Mouse (Mus musculus): ENCODE data around the gene Stk32c. TPM values are rescaled to one million over a fixed set of nuclear protein-coding genes. Genes with fewer than 3 reads are reported as not detected.

The Stk32c gene
- 1 to 10 TPM; 3.8 to 4.3 TPM for total RNA-seq (2021)
- long read RNA-seq, experiment 1, result 0 reads
- long read RNA-seq, experiment 2, result 0 reads

- peak; percentile 90 for DNase-seq (ENCODE audit: low spot score in 2 of 2)
Measured at GRCm38 (mm10) chr7:139212754-139213745, at the start of gene Stk32c, which contains the start of gene Lrrc27. Gene Stk32c (minus strand): TSS chr7:139213307. Gene Lrrc27 (plus strand): TSS chr7:139212988.

DNA sequence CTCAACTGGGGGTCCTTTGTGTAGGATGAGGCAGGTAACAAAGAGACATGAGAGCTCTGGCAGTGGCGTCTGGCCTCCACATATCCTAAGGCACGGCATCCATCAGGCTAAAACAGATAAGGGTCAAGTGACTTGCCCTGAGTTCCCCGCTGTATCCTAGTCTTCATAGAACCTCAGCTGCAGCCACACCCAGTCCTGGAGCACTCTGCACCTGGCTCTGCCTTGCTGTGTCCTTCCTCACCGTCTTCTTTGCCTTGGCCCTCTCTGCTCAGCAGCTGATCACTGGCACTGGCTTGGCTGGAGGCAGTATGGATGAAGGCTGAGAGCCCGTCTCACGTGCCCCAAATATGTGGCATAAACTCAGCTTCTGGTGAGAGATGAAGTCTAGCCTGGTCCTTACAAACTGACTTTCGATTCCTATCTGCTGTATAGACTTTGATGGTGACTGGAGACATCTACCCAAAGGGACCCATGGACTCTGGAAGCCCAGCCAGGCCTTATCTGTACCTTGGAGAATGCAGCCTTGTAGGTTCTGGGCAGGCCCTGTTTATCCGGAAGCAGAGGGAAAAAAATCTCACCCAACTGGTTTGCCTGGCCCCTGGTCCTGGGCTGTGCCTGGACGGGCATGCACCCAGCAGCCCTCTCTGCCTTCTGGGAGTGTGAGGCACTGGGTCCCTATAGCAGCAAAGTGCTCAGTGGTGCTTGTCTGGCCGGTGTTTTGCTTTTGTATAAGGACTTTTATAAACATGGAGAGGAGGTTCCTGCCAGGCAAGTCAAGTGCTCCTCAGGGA is 44.8 kb upstream of the Stk32c start:
- DNase-seq (ENCODE audit: low spot score in 2 of 2), result no peak

GRCm38 (mm10) chr7:139254626-139255025 is 41.5 kb upstream of the Stk32c start:
- DNase-seq (ENCODE audit: low spot score in 2 of 2), result no peak

- DNase-seq (ENCODE audit: low spot score in 2 of 2), result no peak
Measured at GRCm38 (mm10) chr7:139253462-139253861, 40.4 kb upstream of the Stk32c start.

- no peak for DNase-seq (ENCODE audit: low spot score in 2 of 2)
Measured at GRCm38 (mm10) chr7:139252986-139253385, 39.9 kb upstream of the Stk32c start.

- no peak for DNase-seq (ENCODE audit: low spot score in 2 of 2)
Measured at GRCm38 (mm10) chr7:139252566-139252965, 39.5 kb upstream of the Stk32c start.

GRCm38 (mm10) chr7:139251881-139252301 is 38.8 kb upstream of the Stk32c start:
- DNase-seq (ENCODE audit: low spot score in 2 of 2), result peak in 1 of 2 experiments; percentile 34

GRCm38 (mm10) chr7:139249406-139250210 is 36.5 kb upstream of the Stk32c start:
- no peak for DNase-seq (ENCODE audit: low spot score in 2 of 2)

GRCm38 (mm10) chr7:139248615-139249405 is 35.7 kb upstream of the Stk32c start:
- DNase-seq (ENCODE audit: low spot score in 2 of 2), result no peak

- peak; percentile 48 to 54 for DNase-seq (ENCODE audit: low spot score in 2 of 2)
Measured at GRCm38 (mm10) chr7:139247881-139248614, 34.9 kb upstream of the Stk32c start, which contains the start of gene Pwwp2b. Gene Pwwp2b (plus strand): TSS chr7:139248482.

GRCm38 (mm10) chr7:139246931-139247880 is 34.1 kb upstream of the Stk32c start:
- DNase-seq (ENCODE audit: low spot score in 2 of 2), result peak in 1 of 2 experiments; percentile 34

GRCm38 (mm10) chr7:139246086-139246485 is 33.0 kb upstream of the Stk32c start:
- no peak for DNase-seq (ENCODE audit: low spot score in 2 of 2)

- DNase-seq (ENCODE audit: low spot score in 2 of 2), result no peak
Measured at GRCm38 (mm10) chr7:139239432-139239831, 26.3 kb upstream of the Stk32c start.

GRCm38 (mm10) chr7:139235651-139236358 is 22.7 kb upstream of the Stk32c start:
- no peak for DNase-seq (ENCODE audit: low spot score in 2 of 2)

DNA sequence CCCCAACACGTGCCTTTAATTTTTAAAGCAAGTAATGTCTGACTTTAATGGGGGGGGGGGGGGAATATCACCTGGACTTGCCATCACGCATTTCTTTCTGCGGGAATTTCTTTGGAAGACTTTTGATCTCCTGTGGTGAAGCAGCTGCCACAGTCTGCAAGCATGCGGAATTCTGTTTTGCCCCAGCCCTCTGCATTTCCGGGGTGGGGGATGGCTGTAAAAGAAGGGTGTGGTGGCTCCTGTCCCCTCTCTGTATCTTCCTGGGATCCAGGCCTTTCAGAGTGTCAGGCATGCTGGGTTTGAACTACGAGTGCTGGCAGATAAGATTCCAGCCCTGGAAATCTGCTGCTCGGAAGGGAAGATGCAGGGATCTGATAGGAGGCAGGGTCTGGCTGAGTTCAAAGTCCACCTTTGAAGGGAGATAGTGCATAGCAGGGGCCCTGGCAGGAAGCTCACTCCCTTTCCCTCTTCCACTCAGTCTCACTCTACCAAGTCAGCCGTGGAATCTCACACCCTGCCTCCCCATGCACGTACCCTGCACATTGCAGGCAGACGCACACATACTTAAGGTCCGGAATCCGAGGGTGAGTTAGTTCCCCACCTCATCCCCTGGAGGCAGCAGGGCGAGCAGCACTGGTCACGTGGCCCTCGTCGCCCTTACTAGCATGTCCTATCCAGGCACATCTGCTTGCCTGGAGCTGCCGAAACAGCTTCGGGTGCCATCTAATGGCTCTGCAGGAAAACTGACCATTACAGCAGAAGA is 21.5 kb upstream of the Stk32c start:
- DNase-seq (ENCODE audit: low spot score in 2 of 2), result peak in 1 of 2 experiments; percentile 23

GRCm38 (mm10) chr7:139233714-139234113 is 20.6 kb upstream of the Stk32c start:
- DNase-seq (ENCODE audit: low spot score in 2 of 2), result peak; percentile 73 to 78

DNA sequence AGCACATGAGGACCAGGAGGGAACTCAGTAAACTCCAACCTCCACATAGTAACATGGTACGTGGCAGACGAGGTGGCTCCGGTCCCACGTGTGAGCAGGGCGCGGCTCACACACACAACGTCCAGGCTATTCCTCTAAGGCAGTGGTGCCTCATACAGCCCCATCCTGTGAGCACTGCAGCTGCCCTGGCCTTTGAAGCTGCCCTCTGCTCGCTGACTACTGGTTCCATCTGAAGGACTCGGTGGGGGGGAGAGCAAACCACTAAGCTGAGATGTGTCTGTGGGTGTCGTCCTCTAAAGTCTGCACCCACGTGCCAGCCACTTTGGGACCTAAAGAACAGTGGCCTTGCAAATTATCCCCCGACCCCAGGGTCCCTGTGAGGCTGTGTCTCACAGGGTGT is 17.1 kb upstream of the Stk32c start:
- DNase-seq (ENCODE audit: low spot score in 2 of 2), result no peak

All from adrenal gland, postnatal 4 days (tissue).